Mouse (Mus musculus): ENCODE results near the gene Ndel1.

Ndel1 gene

GRCm38 (mm10) chr11:68892233-68892832 is 20.7 kb upstream of the Ndel1 start:
- no peak for DNase-seq

GRCm38 (mm10) chr11:68891823-68892222 is 20.2 kb upstream of the Ndel1 start:
- DNase-seq = no peak

GRCm38 (mm10) chr11:68890625-68891024 is 19.0 kb upstream of the Ndel1 start:
- no peak for DNase-seq

GRCm38 (mm10) chr11:68888653-68889052 is 17.0 kb upstream of the Ndel1 start:
- no peak for DNase-seq

- DNase-seq = no peak
Measured at GRCm38 (mm10) chr11:68888253-68888652, 16.6 kb upstream of the Ndel1 start, which contains the start of gene Rnf222. TSS of gene Rnf222 (plus strand) at chr11:68888553.

GRCm38 (mm10) chr11:68886091-68886490 is 14.4 kb upstream of the Ndel1 start:
- no peak for DNase-seq

- DNase-seq = no peak
Measured at GRCm38 (mm10) chr11:68884368-68884767, 12.7 kb upstream of the Ndel1 start.

- no peak for DNase-seq
Measured at GRCm38 (mm10) chr11:68883843-68884242, 12.2 kb upstream of the Ndel1 start.

GRCm38 (mm10) chr11:68882107-68882506 is 10.4 kb upstream of the Ndel1 start:
- no peak for DNase-seq

- no peak for DNase-seq
Measured at GRCm38 (mm10) chr11:68878811-68879210, 7.2 kb upstream of the Ndel1 start.

GRCm38 (mm10) chr11:68874841-68875240 is 3.2 kb upstream of the Ndel1 start:
- DNase-seq = peak; percentile 46

GRCm38 (mm10) chr11:68871277-68871676 is 381 bp downstream of the Ndel1 start:
- DNase-seq = no peak

GRCm38 (mm10) chr11:68864544-68865189 is 7.0 kb downstream of the Ndel1 start:
- DNase-seq = no peak

GRCm38 (mm10) chr11:68863631-68864091 is 8.0 kb downstream of the Ndel1 start:
- no peak for DNase-seq

GRCm38 (mm10) chr11:68862260-68862659 is 9.4 kb downstream of the Ndel1 start:
- DNase-seq = no peak

GRCm38 (mm10) chr11:68859943-68860593 is 11.6 kb downstream of the Ndel1 start:
- no peak for DNase-seq

GRCm38 (mm10) chr11:68857329-68857728 is 14.3 kb downstream of the Ndel1 start:
- no peak for DNase-seq

GRCm38 (mm10) chr11:68854621-68855020 is 17.0 kb downstream of the Ndel1 start:
- no peak for DNase-seq

- DNase-seq = peak; percentile 23
Measured at GRCm38 (mm10) chr11:68853611-68854401, 17.9 kb downstream of the Ndel1 start.

GRCm38 (mm10) chr11:68852932-68853409 is 18.7 kb downstream of the Ndel1 start:
- peak; percentile 100 for DNase-seq

- DNase-seq = no peak
Measured at GRCm38 (mm10) chr11:68852486-68852901, 19.2 kb downstream of the Ndel1 start.

GRCm38 (mm10) chr11:68851644-68852485 is 19.8 kb downstream of the Ndel1 start:
- no peak for DNase-seq

Data from cerebellum, adult 11 months (tissue).